Mouse (Mus musculus) embryo, embryonic 10.5 days (tissue): ENCODE measurements at regions not wholly inside any gene's neighbourhood (a gene's known extent, or its start where the extent isn't known, plus 50 kb on each side); places are given as distances from the start of the nearest gene placed in this dataset.
"Not testable (repeated sequence)": the region's sequence is repeated elsewhere in the genome, so short reads cannot be mapped to it uniquely, and the experiment has no call there.

Source experiments
- DNase-seq: peaks from one replicate; pipeline ENCODE4 v3.0.0-alpha.2; 2015; ENCODE audit warnings: low spot score

- DNase-seq: no peak
These were observed 184.3 kb upstream of the Rpl38 start for GRCm38 (mm10) chr11:114483823-114484667.

GRCm38 (mm10) chr11:114483350-114483749 is 185.0 kb upstream of the Rpl38 start:
- DNase-seq: not testable (repeated sequence)

GRCm38 (mm10) chr11:114482070-114482469 is 186.3 kb upstream of the Rpl38 start:
- DNase-seq: no peak

- DNase-seq: no peak
These were observed 187.3 kb upstream of the Rpl38 start for GRCm38 (mm10) chr11:114481037-114481436.

- no peak for DNase-seq
These were observed 188.2 kb upstream of the Rpl38 start for GRCm38 (mm10) chr11:114480119-114480540.

- no peak for DNase-seq
These were observed 189.6 kb upstream of the Rpl38 start for GRCm38 (mm10) chr11:114478736-114479135.

GRCm38 (mm10) chr11:114477365-114477764 is 191.0 kb upstream of the Rpl38 start:
- DNase-seq: peak; percentile 65

- DNase-seq: peak; percentile 39
These were observed 195.6 kb upstream of the Rpl38 start for GRCm38 (mm10) chr11:114472501-114473260.

- DNase-seq: peak; percentile 79
These were observed 199.9 kb upstream of the Rpl38 start for GRCm38 (mm10) chr11:114468394-114468793.

GRCm38 (mm10) chr11:114467803-114468202 is 200.5 kb upstream of the Rpl38 start:
- DNase-seq: peak; percentile 60

- DNase-seq: no peak
These were observed 202.8 kb upstream of the Rpl38 start for GRCm38 (mm10) chr11:114465486-114465885.

GRCm38 (mm10) chr11:114462755-114463374 is 205.5 kb upstream of the Rpl38 start:
- peak; percentile 75 for DNase-seq

GRCm38 (mm10) chr11:114454876-114455330 is 213.4 kb upstream of the Rpl38 start:
- no peak for DNase-seq

- DNase-seq: no peak
These were observed 219.4 kb upstream of the Rpl38 start for GRCm38 (mm10) chr11:114448776-114449401.

GRCm38 (mm10) chr11:114447461-114447847 is 220.9 kb upstream of the Rpl38 start:
- DNase-seq: no peak

GRCm38 (mm10) chr11:114446617-114447460 is 221.5 kb upstream of the Rpl38 start:
- DNase-seq: peak; percentile 71

- DNase-seq: peak; percentile 19
These were observed 222.2 kb upstream of the Rpl38 start for GRCm38 (mm10) chr11:114446075-114446616.

GRCm38 (mm10) chr11:114444211-114444610 is 224.1 kb upstream of the Rpl38 start:
- no peak for DNase-seq

GRCm38 (mm10) chr11:114443444-114443843 is 224.9 kb upstream of the Rpl38 start:
- DNase-seq: no peak

- no peak for DNase-seq
These were observed 229.0 kb upstream of the Rpl38 start for GRCm38 (mm10) chr11:114439314-114439713.

- no peak for DNase-seq
These were observed 232.5 kb upstream of the Rpl38 start for GRCm38 (mm10) chr11:114435788-114436187.
